Mouse (Mus musculus): ENCODE data around the gene Exoc3l2.

DNA sequence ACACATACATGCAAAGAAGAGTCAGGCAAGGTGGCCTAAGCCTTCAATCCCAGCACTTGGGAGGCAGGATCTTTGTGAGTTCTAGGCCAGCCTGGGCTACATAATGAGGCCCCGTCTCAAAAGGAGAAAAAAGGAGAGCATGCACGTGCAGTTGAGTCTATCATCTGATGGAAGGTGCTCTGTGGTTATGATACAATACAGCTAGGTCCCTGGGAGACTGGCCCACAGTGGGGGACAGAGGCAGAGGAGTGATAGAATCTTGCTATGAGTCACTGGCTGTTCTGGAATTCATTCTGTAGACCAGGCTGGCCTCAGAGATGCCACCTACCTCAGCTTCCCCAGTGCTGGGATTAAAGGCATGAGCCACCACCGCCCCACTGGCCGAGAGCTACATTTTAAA lies 688 bp upstream of the Exoc3l2 start:
- no peak for TF ChIP-seq CTCF (conservative IDR thresholded peaks at IDR 0.05; ENCODE audit: insufficient read depth, insufficient read length, low read depth, low read length)
- TF ChIP-seq POLR2A (IDR thresholded peaks at IDR 0.05; ENCODE audit: low read depth, low read length) = no peak

All from kidney, adult 2 months (tissue).